Comparison of ENCODE assay signal across 9 mouse cellular contexts in genomic region chr5:110807453-110807852, GRCm38 (mm10). TPM values are rescaled to one million over a fixed set of nuclear protein-coding genes. Genes with fewer than 3 reads are reported as not detected.
DNase-seq lines count a peak whose midpoint lies in the region; ATAC-seq and TF ChIP-seq lines count a peak whose summit lies in the region.
"Had no signal": no experiment of that assay in that cellular context is flagged by ENCODE, and none has a peak within 500 bp of the region (broad histone marks: within the 10 kb centered on the region; RNA-seq: fewer than 3 reads in every experiment).

No protein-coding gene starts in this region.

- TF ChIP-seq POLR2A in kidney, adult 2 months (IDR thresholded peaks at IDR 0.05; ENCODE audit: low read depth, low read length), result no peak
- no peak for TF ChIP-seq POLR2A in cortical plate, adult 2 months (IDR thresholded peaks at IDR 0.05; ENCODE audit: extremely low read depth, insufficient read depth, low read length)

- peak overlapping the region; percentile 95 for H3K9ac ChIP-seq in hindbrain, embryonic 14.5 days
- peak overlapping the region; percentile 99 for H3K9ac ChIP-seq in midbrain, embryonic 14.5 days (replicated peaks; ENCODE audit: low read length)

- no peak for ATAC-seq in hindbrain, embryonic 14.5 days (ENCODE audit: low FRiP score)
- no peak for ATAC-seq in midbrain, embryonic 14.5 days (ENCODE audit: low FRiP score, low TSS enrichment)

- H3K27me3 ChIP-seq in kidney, adult 2 months (replicated peaks; ENCODE audit: control insufficient read depth, insufficient read depth, low read length), result no peaks in the 10 kb centered on the region
- no peaks in the 10 kb centered on the region for H3K27me3 ChIP-seq in hindbrain, embryonic 14.5 days (ENCODE audit: control insufficient read depth, insufficient read depth, low read length)
- no peaks in the 10 kb centered on the region for H3K27me3 ChIP-seq in midbrain, embryonic 14.5 days (ENCODE audit: control insufficient read depth, insufficient read depth, low read length)
- H3K27me3 ChIP-seq: Patski had no signal

- no peak for TF ChIP-seq CTCF in kidney, adult 2 months (conservative IDR thresholded peaks at IDR 0.05; ENCODE audit: insufficient read depth, insufficient read length, low read depth, low read length)
- TF ChIP-seq CTCF in cortical plate, adult 2 months (IDR thresholded peaks at IDR 0.05; ENCODE audit: extremely low read depth, insufficient read depth, low read length), result no peak

- H3K9me3 ChIP-seq in hindbrain, embryonic 14.5 days (ENCODE audit: control insufficient read depth, low read length), result no peaks in the 10 kb centered on the region
- H3K9me3 ChIP-seq in midbrain, embryonic 14.5 days (ENCODE audit: control insufficient read depth, low read length), result no peaks in the 10 kb centered on the region

- peak overlapping the region; percentile 81 for H3K27ac ChIP-seq in kidney, adult 2 months (ENCODE audit: insufficient read depth, low read depth, low read length)
- H3K27ac ChIP-seq in cortical plate, adult 2 months (ENCODE audit: insufficient read depth, low read length), result 0 out of 2 replicates have a peak overlapping the region, but pooled peaks have one; percentile 33
- H3K27ac ChIP-seq in hindbrain, embryonic 14.5 days, result no peak overlapping the region
- H3K27ac ChIP-seq in midbrain, embryonic 14.5 days (replicated peaks; ENCODE audit: low read depth, low read length), result no peak overlapping the region

- DNase-seq in kidney, adult 2 months, result no peak
- no peak for DNase-seq in kidney, postnatal 4 days
- no peak for DNase-seq in hindbrain, embryonic 14.5 days (ENCODE audit: low spot score)
- no peak for DNase-seq in midbrain, embryonic 14.5 days
- no peak for DNase-seq in urinary bladder, postnatal 36 days (ENCODE audit: low spot score in 2 of 2)
- no peak for DNase-seq in adrenal gland, adult (ENCODE audit: inconsistent age in 2 of 2, low spot score in 1 of 2)
- DNase-seq in T-cell, adult 2 months (ENCODE audit: low spot score), result no peak

- H3K36me3 ChIP-seq in kidney, adult 2 months (ENCODE audit: control insufficient read depth, insufficient read depth, low read length), result no peaks in the 10 kb centered on the region
- peaks cover 28% of the 10 kb centered on the region; the same call in 1 of the 2 replicates for H3K36me3 ChIP-seq in hindbrain, embryonic 14.5 days (replicated peaks; ENCODE audit: control insufficient read depth, insufficient read depth)
- H3K36me3 ChIP-seq in midbrain, embryonic 14.5 days (ENCODE audit: control insufficient read depth, insufficient read depth, low read length), result peaks cover 27% of the 10 kb centered on the region; the same call in 1 of the 2 replicates

- 71% methylated on average over 4 of the region's 4 CpGs for WGBS in kidney, adult 2 months
- 86% methylated on average over 4 of the region's 4 CpGs for WGBS in hindbrain, embryonic 14.5 days
- 90% methylated on average over 4 of the region's 4 CpGs for WGBS in midbrain, embryonic 14.5 days

- H3K4me3 ChIP-seq in kidney, adult 2 months (ENCODE audit: insufficient read depth, low read depth, low read length), result no peak overlapping the region
- peak overlapping the region; percentile 49; the same call in 1 of the 2 replicates for H3K4me3 ChIP-seq in cortical plate, adult 2 months (ENCODE audit: insufficient read depth, low read length)
- H3K4me3 ChIP-seq in hindbrain, embryonic 14.5 days (replicated peaks; ENCODE audit: low read length), result peak overlapping the region; percentile 88
- peak overlapping the region; percentile 84 for H3K4me3 ChIP-seq in midbrain, embryonic 14.5 days (replicated peaks; ENCODE audit: low read depth, low read length)

- peak overlapping the region; percentile 100 for H3K4me2 ChIP-seq in hindbrain, embryonic 14.5 days (replicated peaks)
- peak overlapping the region; percentile 98 for H3K4me2 ChIP-seq in midbrain, embryonic 14.5 days (ENCODE audit: low read length)

- peaks cover 13% of the 10 kb centered on the region for H3K4me1 ChIP-seq in kidney, adult 2 months (ENCODE audit: control insufficient read depth, insufficient read depth, low read length)
- H3K4me1 ChIP-seq in cortical plate, adult 2 months (ENCODE audit: control insufficient read depth, insufficient read depth, low read length), result peaks cover 5% of the 10 kb centered on the region; the same call in 1 of the 2 replicates
- H3K4me1 ChIP-seq in hindbrain, embryonic 14.5 days (replicated peaks; ENCODE audit: control insufficient read depth, insufficient read depth, low read length), result peaks cover 30% of the 10 kb centered on the region
- peaks cover 30% of the 10 kb centered on the region for H3K4me1 ChIP-seq in midbrain, embryonic 14.5 days (ENCODE audit: control insufficient read depth, insufficient read depth, low read length)

RNA-seq across cellular contexts. Expression of gene Ulk1, which starts 2.4 kb away (rescaled TPM):
- polyA plus RNA-seq in kidney, adult 2 months (2012; rRNA removed), result 43.7 and 44.0 TPM in 2 replicates
- polyA plus RNA-seq in cortical plate, adult 2 months (2012; rRNA removed), result 56.4 and 57.8 TPM in 2 replicates
- polyA plus RNA-seq in hindbrain, embryonic 14.5 days (2014; fragmentation: Nextera tagmentation; extraction: Ambion mirVana), result 48.9 and 49.6 TPM in 2 replicates
- polyA plus RNA-seq in midbrain, embryonic 14.5 days (2014; fragmentation: Nextera tagmentation; extraction: Ambion mirVana), result 59.0 and 66.0 TPM in 2 replicates

RNA-seq across cellular contexts. Expression of gene Pus1, which starts 27.0 kb away (rescaled TPM):
- 38.6 TPM in 2 replicates for polyA plus RNA-seq in kidney, adult 2 months (2012; rRNA removed)
- 19.6 and 20.1 TPM in 2 replicates for polyA plus RNA-seq in cortical plate, adult 2 months (2012; rRNA removed)
- 9.8 and 11.5 TPM in 2 replicates for polyA plus RNA-seq in hindbrain, embryonic 14.5 days (2014; fragmentation: Nextera tagmentation; extraction: Ambion mirVana)
- polyA plus RNA-seq in midbrain, embryonic 14.5 days (2014; fragmentation: Nextera tagmentation; extraction: Ambion mirVana), result 12.5 and 13.5 TPM in 2 replicates

RNA-seq across cellular contexts. Expression of gene Hscb, which starts 32.1 kb away (rescaled TPM):
- 29.6 and 31.3 TPM in 2 replicates for polyA plus RNA-seq in kidney, adult 2 months (2012; rRNA removed)
- polyA plus RNA-seq in cortical plate, adult 2 months (2012; rRNA removed), result 13.4 and 15.3 TPM in 2 replicates
- polyA plus RNA-seq in hindbrain, embryonic 14.5 days (2014; fragmentation: Nextera tagmentation; extraction: Ambion mirVana), result 7.8 and 10.3 TPM in 2 replicates
- 8.1 and 8.9 TPM in 2 replicates for polyA plus RNA-seq in midbrain, embryonic 14.5 days (2014; fragmentation: Nextera tagmentation; extraction: Ambion mirVana)

RNA-seq across cellular contexts. Expression of gene Chek2, which starts 32.3 kb away (rescaled TPM):
- 4.5 and 5.4 TPM in 2 replicates for polyA plus RNA-seq in kidney, adult 2 months (2012; rRNA removed)
- 1.5 and 1.8 TPM in 2 replicates for polyA plus RNA-seq in cortical plate, adult 2 months (2012; rRNA removed)
- polyA plus RNA-seq in hindbrain, embryonic 14.5 days (2014; fragmentation: Nextera tagmentation; extraction: Ambion mirVana), result 5.4 and 5.9 TPM in 2 replicates
- 2.5 and 5.9 TPM in 2 replicates for polyA plus RNA-seq in midbrain, embryonic 14.5 days (2014; fragmentation: Nextera tagmentation; extraction: Ambion mirVana)

RNA-seq across cellular contexts. Expression of gene Ep400, which starts 36.9 kb away (rescaled TPM):
- polyA plus RNA-seq in kidney, adult 2 months (2012; rRNA removed), result 28.2 and 29.6 TPM in 2 replicates
- 26.8 TPM in 2 replicates for polyA plus RNA-seq in cortical plate, adult 2 months (2012; rRNA removed)
- 43.3 and 45.5 TPM in 2 replicates for polyA plus RNA-seq in hindbrain, embryonic 14.5 days (2014; fragmentation: Nextera tagmentation; extraction: Ambion mirVana)
- 41.0 and 55.3 TPM in 2 replicates for polyA plus RNA-seq in midbrain, embryonic 14.5 days (2014; fragmentation: Nextera tagmentation; extraction: Ambion mirVana)

Comparison
In these comparisons a context has a peak if more than half of its experiments do, and no peak if none do; other contexts are left out.
1. H3K27ac ChIP-seq: peak in kidney, adult 2 months (single experiment) and cortical plate, adult 2 months (single experiment); none in hindbrain, embryonic 14.5 days (single experiment) and midbrain, embryonic 14.5 days (single experiment).